Mouse (Mus musculus) G1E (cell line): ENCODE data around the gene Nqo1. TPM values are rescaled to one million over a fixed set of nuclear protein-coding genes. Genes with fewer than 3 reads are reported as not detected.

Source experiments
- ATAC-seq: 2 replicates; pipeline ENCODE4 v1.8.0; 2016; ENCODE audit warnings: mild to moderate bottlenecking; ENCODE audit not compliant: insufficient number of reproducible peaks, poor library complexity, low FRiP score, severe bottlenecking; ENCODE audit errors: extremely low read depth
- DNase-seq: peaks from one replicate; pipeline ENCODE4 v3.0.0; 2012; ENCODE audit warnings: low spot score
- H3K27me3 ChIP-seq: 2 replicates; pipeline ENCODE4 v1.6.1; 2012; ENCODE audit warnings: mild to moderate bottlenecking, low read length, inconsistent platforms; ENCODE audit not compliant: insufficient read depth
- H3K36me3 ChIP-seq: replicated peaks from 2 replicates; pipeline ENCODE3; 2012; ENCODE audit warnings: mild to moderate bottlenecking, inconsistent platforms
- H3K4me1 ChIP-seq: 2 replicates; pipeline ENCODE4 v1.6.1; 2012; ENCODE audit warnings: low read depth, low read length, inconsistent platforms, mixed read lengths; ENCODE audit not compliant: insufficient read depth
- H3K4me3 ChIP-seq: 2 replicates; pipeline ENCODE4 v1.5.1; 2012; ENCODE audit warnings: low read depth, mild to moderate bottlenecking, inconsistent platforms, low read length, moderate library complexity, mixed read lengths
- H3K9me3 ChIP-seq: replicated peaks from 2 replicates; pipeline ENCODE4 v1.6.1; 2012; ENCODE audit warnings: inconsistent platforms
- CTCF ChIP-seq: IDR thresholded peaks from 2 replicates; pipeline ENCODE4 v1.5.1; 2012; ENCODE audit warnings: low read depth, low read length, inconsistent platforms, mixed read lengths
- GATA1 ChIP-seq: IDR thresholded peaks from 2 replicates; pipeline ENCODE4 v1.6.1; 2012; ENCODE audit warnings: borderline replicate concordance, low read length, inconsistent platforms, mixed read lengths
- GATA2 ChIP-seq: IDR thresholded peaks from 2 replicates; pipeline ENCODE4 v1.6.1; 2012; ENCODE audit warnings: low read depth, low read length, inconsistent platforms, borderline replicate concordance
- POLR2AphosphoS5 ChIP-seq: IDR thresholded peaks from 2 replicates; pipeline ENCODE4 v1.6.1; 2012; ENCODE audit warnings: low read depth, low read length, inconsistent platforms; ENCODE audit not compliant: insufficient replicate concordance
- TAL1 ChIP-seq: conservative IDR thresholded peaks from 2 replicates; pipeline ENCODE4 v1.6.1; 2012; ENCODE audit warnings: low read depth, low read length, inconsistent platforms, mixed read lengths
- polyA plus RNA-seq: library from polyadenylated mRNA; stranded (reverse); fragments of >175 nt; gene quantifications from 2 replicates; pipeline ENCODE4 v1.2.3, GENCODE M21; 2012
- total RNA-seq, 2 experiments: library from RNA; stranded (forward) in 1 of 2; stranded (reverse) in 1 of 2; fragments of 200-1000 nt in 1 of 2; fragments of >200 nt in 1 of 2; fragmentation: Nextera tagmentation in 1 of 2; gene quantifications; 2 replicates each; pipeline ENCODE4 v1.2.3; 2014 to 2017

Nqo1 gene
- total and polyA plus RNA-seq, 3 experiments, result 0.35 to 13.2 (median 5.6) TPM

GRCm38 (mm10) chr8:107370311-107370710 is 32.7 kb downstream of the Nqo1 start:
- Histone ChIP-seq H3K27me3 (no peaks in the 10 kb centered on the region), H3K9me3 (no peaks in the 10 kb centered on the region), H3K4me3 (no peak overlapping the region), H3K36me3 (peaks cover 56% of the 10 kb centered on the region), H3K4me1 (no peaks in the 10 kb centered on the region)
- TF ChIP-seq GATA1 (no peak), TAL1 (no peak), POLR2AphosphoS5 (no peak), GATA2 (no peak), CTCF (no peak)
- DNase-seq, result no peak
- ATAC-seq, result no peak

Other genes starting within 250 kb of the Nqo1 start
- 53.6 and 55.3 TPM in 2 replicates for gene Nfat5, start 109.7 kb downstream of the Nqo1 start, total RNA-seq (2014; fragmentation: Nextera tagmentation)
- 23.3 and 24.4 TPM in 2 replicates for gene Nfat5, start 109.7 kb downstream of the Nqo1 start, total RNA-seq (2017)
- 1.4 TPM in 2 replicates for gene Nfat5, start 109.7 kb downstream of the Nqo1 start, polyA plus RNA-seq
- gene Nob1, start 21.8 kb upstream of the Nqo1 start, total RNA-seq (2014; fragmentation: Nextera tagmentation), result 58.9 and 59.1 TPM in 2 replicates
- gene Nob1, start 21.8 kb upstream of the Nqo1 start, total RNA-seq (2017), result 37.3 and 46.0 TPM in 2 replicates
- 57.2 and 76.6 TPM in 2 replicates for gene Nob1, start 21.8 kb upstream of the Nqo1 start, polyA plus RNA-seq
- gene Wwp2, start 33.2 kb upstream of the Nqo1 start, total RNA-seq (2014; fragmentation: Nextera tagmentation), result 65.9 and 77.5 TPM in 2 replicates
- 62.3 and 71.4 TPM in 2 replicates for gene Wwp2, start 33.2 kb upstream of the Nqo1 start, total RNA-seq (2017)
- gene Wwp2, start 33.2 kb upstream of the Nqo1 start, polyA plus RNA-seq, result 42.7 and 45.7 TPM in 2 replicates
- 143 and 160 TPM in 2 replicates for gene Psmd7, start 185.3 kb upstream of the Nqo1 start, total RNA-seq (2014; fragmentation: Nextera tagmentation)
- 61.4 and 75.0 TPM in 2 replicates for gene Psmd7, start 185.3 kb upstream of the Nqo1 start, total RNA-seq (2017)
- gene Psmd7, start 185.3 kb upstream of the Nqo1 start, polyA plus RNA-seq, result 41.9 and 42.9 TPM in 2 replicates